Mouse (Mus musculus) limb, embryonic 14.5 days (tissue): ENCODE measurements around the gene Npr2. TPM values are rescaled to one million over a fixed set of nuclear protein-coding genes. Genes with fewer than 3 reads are reported as not detected.

Source experiments
- ATAC-seq: fragments of 200-750 bp; cut with Nextera tagmentation; 2 replicates; pipeline ENCODE4 v1.8.0; 2017; ENCODE audit warnings: low read depth, moderate number of reproducible peaks, moderate TSS enrichment; ENCODE audit not compliant: low FRiP score
- DNase-seq: peaks from one replicate; pipeline ENCODE4 v3.0.0-alpha.2; 2015; ENCODE audit warnings: low spot score
- H3K27ac ChIP-seq: fragments of 300-500 bp; sonication (generic); replicated peaks from 2 replicates; pipeline ENCODE4 v1.5.1; 2014; ENCODE audit warnings: low read depth, mild to moderate bottlenecking, low read length, moderate library complexity, mixed read lengths
- H3K27me3 ChIP-seq: fragments of 300-500 bp; sonication (generic); 2 replicates; pipeline ENCODE4 v1.6.1; 2014; ENCODE audit warnings: low read length, mixed read lengths; ENCODE audit not compliant: control insufficient read depth, insufficient read depth
- H3K36me3 ChIP-seq: fragments of 300-500 bp; sonication (generic); 2 replicates; pipeline ENCODE4 v1.6.1; 2014; ENCODE audit warnings: mild to moderate bottlenecking, low read length, moderate library complexity, mixed read lengths; ENCODE audit not compliant: control insufficient read depth, insufficient read depth
- H3K4me1 ChIP-seq: fragments of 300-500 bp; sonication (generic); 2 replicates; pipeline ENCODE4 v1.6.1; 2014; ENCODE audit warnings: antibody characterized with exemption, low read length, mixed read lengths; ENCODE audit not compliant: control insufficient read depth, insufficient read depth
- H3K4me2 ChIP-seq: fragments of 300-500 bp; sonication (generic); replicated peaks from 2 replicates; pipeline ENCODE4 v1.6.1; 2014; ENCODE audit warnings: low read depth, mild to moderate bottlenecking, low read length, moderate library complexity; ENCODE audit not compliant: severe bottlenecking
- H3K4me3 ChIP-seq: fragments of 300-500 bp; sonication (generic); replicated peaks from 2 replicates; pipeline ENCODE4 v1.5.1; 2014; ENCODE audit warnings: low read length
- H3K9ac ChIP-seq: fragments of 300-500 bp; sonication (generic); 2 replicates; pipeline ENCODE4 v1.6.1; 2014; ENCODE audit warnings: mild to moderate bottlenecking, low read depth, low read length, moderate library complexity; ENCODE audit not compliant: severe bottlenecking
- H3K9me3 ChIP-seq: fragments of 300-500 bp; sonication (generic); 2 replicates; pipeline ENCODE4 v1.6.1; 2016; ENCODE audit warnings: low read length; ENCODE audit not compliant: control insufficient read depth
- POLR2A ChIP-seq: fragments of 200-500 bp; IDR thresholded peaks from 2 replicates; pipeline ENCODE4 v1.8.0; 2012; ENCODE audit warnings: inconsistent platforms, mild to moderate bottlenecking, moderate library complexity, borderline replicate concordance; ENCODE audit not compliant: insufficient read depth, insufficient read length; ENCODE audit errors: extremely low read depth
- WGBS: fragments of 180-500 bp; shearing (Covaris S2); extraction: QIAGEN DNeasy Blood & Tissue Kit; methylation state at CpG from one replicate; pipeline ENCODE4 v1.1.7; 2014; 5-methylcytosine and 5-hydroxymethylcytosine counted together
- polyA plus RNA-seq, 2 experiments: library from polyadenylated mRNA; depleted of rRNA in 1 of 2; stranded (reverse) in 1 of 2; unstranded in 1 of 2; fragments of >200 nt; fragmentation: Nextera tagmentation in 1 of 2; extraction: Ambion mirVana in 1 of 2; gene quantifications; 2 replicates each; pipeline versions ENCODE4 v1.2.1 to v1.2.3; 2012 to 2014

Npr2 gene
- 121 and 124 TPM in 2 replicates for polyA plus RNA-seq (2012; rRNA removed)
- polyA plus RNA-seq (2014; fragmentation: Nextera tagmentation; extraction: Ambion mirVana) = 33.3 and 34.3 TPM in 2 replicates

- peaks cover 26% of the 10 kb centered on the region for H3K4me1 ChIP-seq
- 1% methylated on average over 32 of the region's 70 CpGs for WGBS
- no peaks in the 10 kb centered on the region for H3K27me3 ChIP-seq
- H3K4me2 ChIP-seq = peak within 1 kb of the TSS; percentile 93
- H3K27ac ChIP-seq = peak within 1 kb of the TSS; percentile 74
- H3K9ac ChIP-seq = peak within 1 kb of the TSS; percentile 97
- no peak for TF ChIP-seq POLR2A
- ATAC-seq (peak; percentile 66), DNase-seq (peak; percentile 34)
- H3K36me3 ChIP-seq = no peaks in the 10 kb centered on the region
- no peaks in the 10 kb centered on the region for H3K9me3 ChIP-seq
- H3K4me3 ChIP-seq = peak within 1 kb of the TSS; percentile 68
Observed at GRCm38 (mm10) chr4:43631046-43631955, at the start of gene Npr2. Gene Npr2 (plus strand): TSS chr4:43631935.

GRCm38 (mm10) chr4:43582241-43582640 lies 49.5 kb upstream of the Npr2 start:
- Histone ChIP-seq H3K27me3 (no peaks in the 10 kb centered on the region), H3K9ac (no peak overlapping the region), H3K4me1 (peaks cover 14% of the 10 kb centered on the region), H3K27ac (no peak overlapping the region), H3K36me3 (peaks cover 42% of the 10 kb centered on the region), H3K4me2 (no peak overlapping the region), H3K4me3 (no peak overlapping the region), H3K9me3 (no peaks in the 10 kb centered on the region)
- DNase-seq (no peak), ATAC-seq (no peak)
- 89% methylated on average over 5 of the region's 5 CpGs for WGBS
- TF ChIP-seq POLR2A = no peak

GRCm38 (mm10) chr4:43583421-43583820 lies 48.3 kb upstream of the Npr2 start:
- Histone ChIP-seq H3K4me2 (no peak overlapping the region), H3K9ac (no peak overlapping the region), H3K9me3 (no peaks in the 10 kb centered on the region), H3K27me3 (no peaks in the 10 kb centered on the region), H3K4me3 (no peak overlapping the region), H3K36me3 (peaks cover 42% of the 10 kb centered on the region), H3K4me1 (peaks cover 11% of the 10 kb centered on the region; the same call in 1 of the 2 replicates), H3K27ac (no peak overlapping the region)
- no peak for ATAC-seq
- WGBS = 68% methylated on average over 7 of the region's 7 CpGs
- no peak for DNase-seq
- no peak for TF ChIP-seq POLR2A

DNA sequence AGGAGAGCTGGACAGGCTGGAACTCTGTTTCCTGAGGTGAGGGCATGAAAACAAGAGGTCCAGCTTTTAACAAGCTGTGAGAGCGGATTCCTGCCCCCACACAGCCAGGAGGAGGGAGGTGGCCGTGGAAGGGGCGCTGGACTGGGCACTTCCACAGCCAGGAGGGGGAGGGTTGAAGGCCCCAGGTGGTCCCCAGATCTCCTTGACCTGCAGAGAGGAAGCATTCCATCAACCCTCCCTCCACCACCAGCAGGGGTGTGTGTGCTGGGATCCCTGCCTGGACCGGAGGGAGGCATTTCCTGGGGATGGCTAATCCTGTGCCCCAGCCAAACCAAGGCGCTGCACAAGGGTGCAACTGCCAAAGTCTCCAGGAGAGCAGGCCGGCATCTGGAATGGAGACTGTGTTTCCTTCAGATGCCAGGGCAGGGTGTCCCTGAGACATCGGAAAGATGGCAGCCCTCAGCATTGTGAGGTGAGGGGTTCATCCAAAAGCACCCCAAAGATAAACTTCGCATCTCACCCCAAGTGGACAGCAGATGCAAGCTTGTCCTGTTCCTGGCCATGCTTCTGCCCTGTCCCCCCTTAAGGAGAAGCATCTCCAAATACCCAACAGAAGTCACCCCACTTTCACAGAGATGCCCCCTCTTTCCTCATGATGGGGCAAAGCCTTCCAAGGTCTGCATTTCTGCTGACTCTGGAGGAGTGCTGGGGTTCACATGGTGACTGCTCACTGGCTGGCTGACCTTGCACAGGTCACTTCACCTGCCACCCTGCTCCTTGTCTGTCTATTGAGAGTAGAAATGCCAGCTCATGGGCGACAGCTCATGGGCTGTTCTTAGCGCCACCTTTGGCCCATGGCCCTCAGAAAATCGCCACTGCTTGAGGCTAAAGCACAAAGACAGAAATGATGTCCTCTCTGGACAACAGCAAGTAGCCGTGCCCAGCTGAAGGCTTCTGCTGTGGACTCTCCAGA lies 47.0 kb upstream of the Npr2 start, which contains the start of gene Msmp:
TSS of gene Msmp (minus strand) at position 51 of the 973 bp plus-strand sequence.
- Histone ChIP-seq H3K4me3 (no peak within 1 kb of the TSS), H3K4me1 (peaks cover 5% of the 10 kb centered on the region; the same call in 1 of the 2 replicates), H3K4me2 (no peak within 1 kb of the TSS), H3K36me3 (peaks cover 42% of the 10 kb centered on the region), H3K27ac (no peak within 1 kb of the TSS), H3K9ac (no peak within 1 kb of the TSS), H3K27me3 (no peaks in the 10 kb centered on the region), H3K9me3 (no peaks in the 10 kb centered on the region)
- ATAC-seq (no peak), DNase-seq (no peak)
- TF ChIP-seq POLR2A = no peak
- 70% methylated on average over 12 of the region's 12 CpGs for WGBS

DNA sequence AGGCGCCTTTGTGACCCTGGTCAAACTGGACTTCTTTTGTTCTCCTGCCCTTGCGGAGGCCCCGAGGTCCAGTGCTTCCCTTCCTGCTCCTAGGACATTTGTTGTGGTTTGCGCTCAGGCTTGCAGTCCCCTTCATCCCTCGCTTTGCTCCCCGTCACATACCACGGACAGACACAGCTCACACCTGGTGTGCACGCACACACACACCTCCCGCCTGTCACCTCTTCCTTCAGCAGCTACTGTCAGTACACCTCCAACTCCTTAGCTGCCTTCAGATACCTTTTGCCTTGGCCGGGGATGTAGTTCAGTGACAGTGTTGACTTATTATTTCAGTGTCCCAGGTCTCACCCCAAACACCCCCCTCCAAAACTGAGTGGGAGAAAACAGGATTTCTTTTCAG lies 46.1 kb upstream of the Npr2 start:
- H3K36me3 ChIP-seq = peaks cover 38% of the 10 kb centered on the region
- H3K4me1 ChIP-seq = peaks cover 4% of the 10 kb centered on the region; the same call in 1 of the 2 replicates
- H3K4me2 ChIP-seq = no peak overlapping the region
- ATAC-seq (no peak), DNase-seq (no peak)
- no peak for TF ChIP-seq POLR2A
- no peak overlapping the region for H3K4me3 ChIP-seq
- WGBS = 59% methylated on average over 9 of the region's 10 CpGs
- H3K9ac ChIP-seq = no peak overlapping the region
- no peaks in the 10 kb centered on the region for H3K9me3 ChIP-seq
- H3K27me3 ChIP-seq = no peaks in the 10 kb centered on the region
- H3K27ac ChIP-seq = no peak overlapping the region
